Mouse (Mus musculus): ENCODE measurements around the gene Gm9774.

DNA sequence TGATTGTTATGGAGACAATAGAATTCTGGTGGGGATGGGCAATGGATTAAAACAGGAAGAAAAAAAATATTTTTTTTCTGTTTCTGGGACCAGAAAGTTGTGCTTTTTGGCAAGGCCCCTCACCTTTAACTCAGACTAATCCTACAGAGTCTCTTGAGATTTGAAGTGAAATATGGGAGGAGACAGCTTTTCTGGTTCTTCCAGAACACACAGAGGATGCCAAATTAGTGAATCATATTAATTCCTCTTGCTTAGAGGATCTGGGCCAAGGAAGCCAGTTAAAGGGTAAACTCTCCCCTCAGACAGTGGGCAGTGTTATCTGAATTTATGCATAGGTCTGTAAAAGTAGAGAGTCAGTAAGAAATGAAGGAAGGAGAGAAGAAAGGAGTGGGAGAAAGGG, 38.2 kb upstream of the Gm9774 start:
- TF ChIP-seq CTCF (IDR thresholded peaks at IDR 0.05; ENCODE audit: low read depth) (no peak), EP300 (IDR thresholded peaks at IDR 0.05; ENCODE audit: low read depth) (no peak)

Data from heart, postnatal 0 days (tissue).